Mouse (Mus musculus) ES-E14 (cell line): Measurements from ENCODE around the gene Nfrkb. TPM values are rescaled to one million over a fixed set of nuclear protein-coding genes. Genes with fewer than 3 reads are reported as not detected.

Experiments
- DNase-seq: peaks from one replicate; pipeline ENCODE4 v3.0.0-alpha.2; 2013; ENCODE audit warnings: low read depth, low spot score
- H3K27ac ChIP-seq: 2 replicates; pipeline ENCODE4 v1.5.1; 2012; ENCODE audit warnings: low read depth, mild to moderate bottlenecking, low read length, moderate library complexity, mixed read lengths; ENCODE audit not compliant: poor library complexity, insufficient read depth, severe bottlenecking
- H3K36me3 ChIP-seq: 2 replicates; pipeline ENCODE4 v1.6.1; 2012; ENCODE audit warnings: mild to moderate bottlenecking, low read length, moderate library complexity, mixed read lengths; ENCODE audit not compliant: control insufficient read depth, poor library complexity, insufficient read depth, severe bottlenecking
- H3K4me1 ChIP-seq, 2 experiments: fragments of 150-350 bp in 1 of 2; sonication (generic) in 1 of 2; 2 replicates each; pipeline ENCODE4 v1.6.1; 2012; ENCODE audit warnings: low read length in 2 of 2, mild to moderate bottlenecking in 1 of 2, mixed read lengths in 1 of 2; ENCODE audit not compliant: control insufficient read depth in 2 of 2, insufficient read depth in 2 of 2, poor library complexity in 1 of 2
- H3K4me3 ChIP-seq, 2 experiments: fragments of 150-350 bp in 1 of 2; sonication (generic) in 1 of 2; 2 replicates each; pipeline ENCODE4 v1.5.1; 2012; ENCODE audit warnings: low read length in 2 of 2, low read depth in 1 of 2, mild to moderate bottlenecking in 1 of 2, mixed read lengths in 1 of 2; ENCODE audit not compliant: insufficient read depth in 1 of 2, poor library complexity in 1 of 2, severe bottlenecking in 1 of 2
- H3K9ac ChIP-seq: 2 replicates; pipeline ENCODE4 v1.6.1; 2012; ENCODE audit warnings: low read depth, mild to moderate bottlenecking, low read length, mixed read lengths; ENCODE audit not compliant: poor library complexity, insufficient read depth, severe bottlenecking
- H3K9me3 ChIP-seq: fragments of 150-350 bp; sonication (generic); 2 replicates; pipeline ENCODE4 v1.6.1; 2012; ENCODE audit warnings: low read depth, mild to moderate bottlenecking, low read length; ENCODE audit not compliant: control insufficient read depth, insufficient read depth
- CHD2 ChIP-seq: IDR thresholded peaks from 2 replicates; pipeline ENCODE4 v1.6.1; 2014; ENCODE audit warnings: mild to moderate bottlenecking, low read depth, low read length, inconsistent platforms
- HCFC1 ChIP-seq: IDR thresholded peaks from 2 replicates; pipeline ENCODE4 v1.6.1; 2012; ENCODE audit warnings: low read length, inconsistent platforms, borderline replicate concordance; ENCODE audit not compliant: insufficient read depth
- MAFK ChIP-seq: IDR thresholded peaks from 2 replicates; pipeline ENCODE4 v1.6.1; 2014; ENCODE audit warnings: mild to moderate bottlenecking, low read depth, low read length, inconsistent platforms; ENCODE audit not compliant: insufficient read depth
- ZC3H11A ChIP-seq: IDR thresholded peaks from 2 replicates; pipeline ENCODE4 v1.6.1; 2012; ENCODE audit warnings: low read depth, mild to moderate bottlenecking, inconsistent platforms, low read length, borderline replicate concordance
- ZNF384 ChIP-seq: IDR thresholded peaks from 2 replicates; pipeline ENCODE4 v1.6.1; 2012; ENCODE audit warnings: low read depth, low read length, inconsistent platforms
- in situ Hi-C, 2 experiments: fragments of 600-800 bp; cut with MboI; formaldehyde crosslinking; loops; one replicate each; pipeline ENCODE4 v1.15.1; 2025; ENCODE audit warnings: low sequenced_read_pairs in 2 of 2, inconsistent platforms in 1 of 2; ENCODE audit not compliant: unreplicated experiment in 2 of 2
- total RNA-seq: library from RNA; depleted of rRNA; stranded (reverse); fragments of 300-350 nt; gene quantifications from 2 replicates; pipeline ENCODE4 v1.2.3, GENCODE M21; 2012

Nfrkb gene
- total RNA-seq, 1 experiment = 26.1 TPM

DNA sequence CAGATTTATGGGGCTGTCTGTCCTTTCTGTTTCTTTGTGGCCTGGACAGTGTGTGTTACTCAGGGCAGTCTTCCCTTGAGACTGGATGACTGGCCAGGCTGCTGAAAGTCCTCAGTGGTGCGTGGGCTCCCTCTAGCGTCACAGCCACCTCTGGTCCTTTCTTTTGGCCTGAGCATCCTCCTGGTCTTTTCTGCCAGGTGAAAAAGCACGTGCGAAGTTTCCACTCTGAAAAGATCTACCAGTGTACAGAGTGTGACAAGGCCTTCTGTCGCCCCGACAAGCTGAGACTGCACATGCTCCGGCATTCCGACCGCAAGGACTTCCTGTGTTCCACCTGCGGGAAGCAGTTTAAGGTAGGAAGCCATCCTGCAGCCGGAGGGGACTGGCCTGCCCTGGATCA, 37.1 kb upstream of the Nfrkb start:
- Histone ChIP-seq H3K36me3 (0 out of 2 replicates have a peak, but pooled peaks cover 8% of the 10 kb centered on the region), H3K4me1 (peaks cover 0 to 1% of the 10 kb centered on the region in 2 experiments; a peak in 1 of 4 replicates), H3K9ac (no peak overlapping the region), H3K4me3 (no peak overlapping the region), H3K27ac (no peak overlapping the region), H3K9me3 (no peaks in the 10 kb centered on the region)
- TF ChIP-seq MAFK (no peak), ZC3H11A (peak; percentile 72; the same call in 1 of the 2 replicates)
- in situ Hi-C loops = loop anchor here in 1 of 2 experiments (10.0 kb wide), 1 partner anchor 184 kb away; no protein-coding TSS in a partner anchor
- peak; percentile 36 for DNase-seq

DNA sequence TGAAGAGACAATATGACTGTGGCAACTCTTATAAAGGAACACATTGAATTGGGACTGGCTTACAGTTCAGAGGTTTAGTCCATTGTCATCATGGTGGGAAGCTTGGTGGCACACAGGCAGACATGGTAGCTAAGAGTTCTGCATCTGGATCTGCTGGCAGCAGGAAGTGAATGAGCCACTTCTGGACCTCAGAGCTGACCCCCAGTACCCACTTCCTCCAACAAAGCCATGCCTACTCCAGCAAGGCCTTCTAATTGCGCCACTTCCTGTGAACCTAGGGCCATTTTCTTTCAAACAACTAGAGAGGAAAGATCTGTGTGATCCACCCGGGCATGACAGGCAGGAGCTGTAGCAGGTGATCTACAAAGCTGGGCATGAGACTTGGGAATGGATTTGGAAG, 33.3 kb upstream of the Nfrkb start:
- no peak overlapping the region for H3K27ac ChIP-seq
- H3K36me3 ChIP-seq = peaks cover 10% of the 10 kb centered on the region
- H3K9ac ChIP-seq = no peak overlapping the region
- no peaks in the 10 kb centered on the region for H3K9me3 ChIP-seq
- in situ Hi-C loops = no loop called here
- TF ChIP-seq ZNF384 (no peak), ZC3H11A (no peak), MAFK (no peak), CHD2 (no peak), HCFC1 (no peak)
- no peak overlapping the region for H3K4me3 ChIP-seq
- no peaks in the 10 kb centered on the region for H3K4me1 ChIP-seq
- no peak for DNase-seq

DNA sequence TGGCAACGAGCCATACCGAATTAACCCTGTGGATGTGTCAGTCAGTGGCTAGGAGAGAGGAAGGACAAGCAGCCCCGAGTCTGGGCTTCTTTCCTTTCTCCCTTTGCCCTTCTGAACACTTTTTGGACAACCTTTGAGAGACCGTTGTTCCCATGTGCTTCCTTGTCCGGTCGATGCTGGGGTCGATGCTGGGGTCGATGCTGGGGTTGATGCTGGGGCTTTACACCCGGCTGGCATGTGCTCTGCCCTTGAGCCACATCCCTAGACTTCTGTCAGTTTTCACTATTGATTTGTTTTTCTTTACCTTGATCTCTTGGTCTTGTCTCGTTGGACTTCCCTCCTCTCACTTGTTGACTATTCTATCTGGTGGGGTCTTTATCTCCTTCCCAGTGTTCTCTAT, 32.5 kb upstream of the Nfrkb start:
- TF ChIP-seq MAFK = no peak
- TF ChIP-seq CHD2 = no peak
- no peak for TF ChIP-seq ZNF384
- TF ChIP-seq HCFC1 = no peak
- TF ChIP-seq ZC3H11A = no peak

DNA sequence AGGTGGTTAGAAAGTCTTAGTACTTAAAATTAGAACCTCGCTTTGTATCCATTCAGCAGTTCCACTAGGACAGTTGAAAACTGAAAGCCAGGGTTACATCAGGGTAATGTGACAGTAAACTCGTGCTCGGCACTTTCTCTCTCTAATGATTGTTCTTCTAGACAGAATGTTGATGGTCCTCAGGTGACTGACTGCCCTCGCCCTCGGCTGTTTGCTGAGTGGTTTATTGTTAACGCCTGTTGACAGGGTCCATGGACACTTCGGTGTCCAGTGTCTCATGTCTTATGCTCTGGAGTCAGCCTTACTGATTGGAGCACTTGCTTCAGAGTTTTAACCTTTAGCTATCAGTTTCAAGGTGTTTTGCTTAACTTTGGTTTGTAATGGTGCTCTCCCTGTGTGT, 31.9 kb upstream of the Nfrkb start:
- H3K4me3 ChIP-seq = no peak overlapping the region
- H3K9me3 ChIP-seq = no peaks in the 10 kb centered on the region
- no peak for TF ChIP-seq HCFC1
- no peak for TF ChIP-seq CHD2
- TF ChIP-seq ZC3H11A = no peak
- TF ChIP-seq MAFK = no peak
- TF ChIP-seq ZNF384 = no peak
- no peak for DNase-seq
- in situ Hi-C loops = no loop called here
- no peaks in the 10 kb centered on the region for H3K4me1 ChIP-seq
- H3K36me3 ChIP-seq = peaks cover 11% of the 10 kb centered on the region
- H3K9ac ChIP-seq = no peak overlapping the region
- no peak overlapping the region for H3K27ac ChIP-seq

More for the DNA sequence above, 32.5 kb upstream of the Nfrkb start:
- in situ Hi-C loops = no loop called here
- no peak overlapping the region for H3K9ac ChIP-seq
- no peak for DNase-seq
- H3K36me3 ChIP-seq = peaks cover 10% of the 10 kb centered on the region
- H3K4me3 ChIP-seq = no peak overlapping the region
- H3K9me3 ChIP-seq = no peaks in the 10 kb centered on the region
- no peaks in the 10 kb centered on the region for H3K4me1 ChIP-seq
- H3K27ac ChIP-seq = no peak overlapping the region
